Mouse (Mus musculus) neutrophil, adult 65 days (primary cell): ENCODE results near the gene Cyp2f2. TPM values are rescaled to one million over a fixed set of nuclear protein-coding genes. Genes with fewer than 3 reads are reported as not detected.

Experiments used
- total RNA-seq: library from RNA; stranded (reverse); gene quantifications from 2 replicates; pipeline ENCODE4 v1.2.4, GENCODE M21; 2023

The Cyp2f2 gene
- total RNA-seq: not detected in 2 replicates

DNA sequence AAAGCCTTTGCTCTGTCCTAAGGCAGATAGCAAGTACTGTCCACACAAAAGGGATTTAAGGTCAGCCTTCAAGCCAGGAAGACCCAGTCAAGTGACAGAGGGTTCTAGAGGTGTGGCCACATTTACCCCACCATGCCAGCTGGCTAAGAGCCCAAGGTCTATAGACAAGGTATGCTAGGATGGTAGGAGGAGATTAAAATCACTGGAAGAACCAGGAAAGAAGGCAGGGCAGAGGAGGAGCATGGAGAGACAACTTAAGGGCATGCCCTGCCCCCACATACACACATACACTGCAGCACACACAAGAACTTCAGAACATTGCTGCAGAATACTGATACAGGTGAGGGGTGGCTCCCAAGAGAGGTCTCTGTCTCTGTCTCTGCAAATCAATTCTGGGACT is at the start of gene Cyp2f2:
Gene Cyp2f2, plus strand, starts transcription at position 234 of the 400 bp plus-strand sequence.

DNA sequence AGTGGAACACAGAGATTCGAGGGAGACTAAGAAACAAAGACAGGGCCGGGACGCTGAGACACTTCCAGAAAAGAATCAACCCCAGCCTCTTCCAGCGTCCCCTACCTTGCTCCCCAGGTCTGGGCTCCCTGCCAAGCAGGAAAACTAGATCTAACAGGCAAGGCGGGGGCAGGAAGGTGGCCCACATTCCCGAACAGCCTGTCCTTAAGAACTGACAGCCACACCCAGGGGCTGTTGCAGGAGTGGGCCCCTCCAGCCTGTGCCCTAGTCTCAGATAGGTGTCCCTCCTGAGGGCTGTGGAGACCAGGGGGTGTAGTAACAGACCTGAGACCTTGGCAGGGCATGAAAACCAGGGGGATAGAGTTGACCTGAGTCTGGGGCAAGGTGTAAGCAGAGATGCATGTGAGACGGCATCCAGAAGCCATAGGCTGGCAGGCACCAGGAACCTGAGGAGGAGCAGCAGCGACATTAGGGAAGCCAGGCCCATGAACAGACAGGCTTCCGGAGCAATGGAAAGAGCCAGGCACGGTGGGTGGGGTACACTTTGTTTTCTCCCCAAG is 33.6 kb downstream of the Cyp2f2 start, which contains the start of gene Cyp2t4:
Gene Cyp2t4, plus strand, starts transcription at position 510 of the 560 bp plus-strand sequence.

DNA sequence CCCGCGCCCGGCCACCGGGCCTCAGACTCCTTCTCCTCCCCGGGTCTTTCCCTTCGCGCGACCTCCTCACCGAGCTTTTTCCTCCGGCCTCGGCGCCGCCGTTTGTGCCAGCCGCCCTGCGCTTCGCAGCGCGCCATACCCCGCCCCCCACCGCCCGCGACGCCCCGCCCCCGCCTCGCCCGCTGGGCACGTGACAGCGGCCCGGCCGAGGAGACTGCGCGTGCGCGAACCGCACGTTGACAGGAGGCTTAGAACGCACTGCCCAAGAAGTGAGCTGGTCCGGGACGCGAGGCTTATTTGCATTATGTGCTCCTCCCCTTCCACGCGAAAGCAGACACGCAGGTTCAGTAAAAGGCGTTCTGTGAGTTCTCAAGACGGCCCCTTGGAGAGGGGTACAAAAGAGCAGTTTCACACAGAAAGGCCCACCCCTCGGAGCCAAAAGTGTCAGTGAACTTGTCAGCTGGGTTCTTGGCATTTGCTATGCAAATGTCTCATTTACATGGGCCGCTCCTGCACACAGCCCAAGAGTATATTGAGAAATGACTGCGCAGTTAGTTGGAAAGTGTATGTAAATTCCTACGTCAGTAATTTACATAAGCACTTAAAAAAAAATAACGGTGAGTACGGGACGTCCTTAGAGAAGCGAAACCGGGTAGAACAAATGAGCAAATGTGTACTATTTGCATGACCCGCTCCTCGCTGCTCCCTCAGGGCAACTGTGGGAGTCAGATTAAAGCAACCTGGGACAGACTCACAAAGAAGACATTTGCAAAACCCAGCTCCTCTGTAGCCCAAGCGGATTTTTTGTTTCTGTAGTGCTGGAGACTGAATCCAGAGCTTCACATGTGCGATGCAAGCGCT is 47.1 kb downstream of the Cyp2f2 start, which contains the start of gene Egln2:
Gene Egln2, minus strand, starts transcription at position 189 of the 861 bp plus-strand sequence.

DNA sequence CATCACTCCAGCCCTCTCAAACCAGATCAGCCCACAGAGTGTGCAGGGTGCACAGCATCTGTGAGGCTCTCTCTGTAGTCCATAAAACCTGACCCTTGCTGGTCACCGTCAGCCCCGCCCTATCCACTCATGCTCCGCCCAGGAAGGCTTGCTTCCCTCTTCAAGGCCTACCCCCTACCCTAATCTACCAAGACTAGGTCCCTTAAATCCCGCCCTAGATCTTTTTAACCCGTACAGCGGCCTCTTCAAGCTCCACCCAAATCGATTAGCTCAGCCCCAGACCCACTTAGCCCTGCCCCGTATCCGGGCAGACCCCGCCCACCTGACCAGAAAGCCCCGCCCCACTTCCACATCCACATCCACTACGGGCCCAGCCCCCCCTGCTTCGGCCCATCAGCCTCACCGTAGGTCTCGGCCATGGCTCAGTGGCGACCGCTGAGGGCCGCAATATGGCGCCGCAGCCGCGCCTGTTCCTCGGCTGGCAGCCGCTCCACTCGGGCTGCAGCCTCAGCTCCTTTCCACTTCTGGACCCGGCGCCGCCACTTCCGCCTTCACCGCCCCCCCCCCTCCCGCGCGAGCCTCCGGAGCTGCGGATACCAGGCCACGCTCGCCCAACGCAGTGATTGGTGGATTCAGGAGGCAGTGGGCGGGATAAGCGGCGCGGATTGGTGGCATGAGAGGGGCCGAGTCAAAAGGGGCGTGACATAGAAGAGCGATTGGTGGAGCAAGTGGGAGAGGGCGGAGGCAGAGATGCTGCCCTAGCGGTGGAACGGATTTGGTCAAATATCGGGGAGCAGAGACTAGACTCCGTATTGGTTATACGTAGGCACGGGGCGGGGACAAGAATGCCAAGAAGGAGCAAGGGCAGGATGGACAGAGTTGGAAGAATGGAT is 58.9 kb downstream of the Cyp2f2 start, which contains the start of gene Rab4b:
Gene Rab4b, minus strand, starts transcription at position 573 of the 893 bp plus-strand sequence.

DNA sequence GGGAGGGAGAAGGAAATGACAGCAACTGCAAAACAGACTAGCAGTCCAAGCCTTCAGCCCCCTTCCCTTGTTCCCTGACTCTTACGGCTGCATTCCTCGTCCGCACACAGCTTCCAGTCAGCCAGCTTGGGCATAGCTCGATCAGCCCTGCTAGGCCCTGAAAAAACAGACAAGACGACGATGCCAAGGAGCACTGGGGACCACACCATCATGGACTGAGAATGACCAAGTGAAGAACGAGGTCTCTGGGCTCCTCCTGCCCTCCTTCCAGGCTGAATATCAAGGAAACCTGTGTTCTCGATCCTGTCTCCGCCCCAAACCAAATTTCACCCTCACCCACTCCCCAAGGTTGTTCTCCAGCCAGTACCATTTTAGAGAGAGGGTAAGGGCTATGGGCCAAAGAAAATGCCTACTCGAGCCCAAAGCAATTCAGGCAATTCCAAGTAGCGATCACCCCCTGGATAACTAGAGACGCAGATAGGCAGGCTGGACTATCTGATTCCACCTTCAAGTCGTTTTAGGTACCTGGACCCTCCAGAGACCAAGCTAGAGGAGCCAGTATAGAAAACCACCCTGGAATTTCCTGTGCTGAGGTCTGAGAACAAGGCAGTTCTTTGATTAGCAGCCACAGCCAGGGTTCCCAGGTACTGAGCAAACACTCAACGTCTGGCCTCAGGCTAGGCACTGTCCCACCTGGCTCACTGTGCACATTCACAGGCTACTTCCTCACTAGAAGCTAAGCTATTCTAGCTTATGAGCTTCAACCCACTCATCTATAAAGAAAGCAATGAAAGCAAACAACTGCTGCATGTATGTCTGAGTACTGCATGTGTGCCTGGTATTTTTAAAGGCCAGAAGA is 61.4 kb downstream of the Cyp2f2 start, which contains the start of the genes Gm21983 and Mia:
Gene Gm21983, minus strand, starts transcription at position 250 of the 859 bp plus-strand sequence.
Gene Mia, minus strand, starts transcription at position 321 of the 859 bp plus-strand sequence.

Other genes starting within 250 kb of the Cyp2f2 start
- gene Cyp2a22, start 180.5 kb upstream of the Cyp2f2 start, total RNA-seq: not detected in 2 replicates
- not detected in 2 replicates for gene Cyp2a12, start 90.8 kb upstream of the Cyp2f2 start, total RNA-seq
- gene Cyp2t4, start 33.8 kb downstream of the Cyp2f2 start, total RNA-seq: not detected in 2 replicates
- gene Egln2, start 46.9 kb downstream of the Cyp2f2 start, total RNA-seq: 33.3 and 43.6 TPM in 2 replicates
- 114 TPM in 2 replicates for gene Rab4b, start 59.0 kb downstream of the Cyp2f2 start, total RNA-seq
- gene Gm21983, start 61.2 kb downstream of the Cyp2f2 start, total RNA-seq: not detected in 2 replicates
- not detected in 2 replicates for gene Mia, start 61.2 kb downstream of the Cyp2f2 start, total RNA-seq
- gene BC024978, start 75.9 kb downstream of the Cyp2f2 start, total RNA-seq: 0.84 and 3.4 TPM in 2 replicates
- 32.2 and 32.3 TPM in 2 replicates for gene Snrpa, start 76.4 kb downstream of the Cyp2f2 start, total RNA-seq
- gene Itpkc, start 108.8 kb downstream of the Cyp2f2 start, total RNA-seq: 16.1 and 23.6 TPM in 2 replicates
- 23.7 and 25.7 TPM in 2 replicates for gene Coq8b, start 113.1 kb downstream of the Cyp2f2 start, total RNA-seq
- 3.2 and 3.3 TPM in 2 replicates for gene Numbl, start 138.5 kb downstream of the Cyp2f2 start, total RNA-seq
- 0.11 and 0.16 TPM in 2 replicates for gene Ltbp4, start 217.8 kb downstream of the Cyp2f2 start, total RNA-seq
- 103 and 111 TPM in 2 replicates for gene Shkbp1, start 236.1 kb downstream of the Cyp2f2 start, total RNA-seq
- gene Gm20479, start 237.5 kb downstream of the Cyp2f2 start, total RNA-seq: 0.84 and 20.0 TPM in 2 replicates